Mouse (Mus musculus) embryo, embryonic 10.5 days (tissue): ENCODE measurements around the gene Lmnb2.
A peak's percentile ranks its signal among the peaks of the same experiment; 100 is the strongest.

Experiments
- DNase-seq: peaks from one replicate; pipeline ENCODE4 v3.0.0-alpha.2; 2015; ENCODE audit warnings: low spot score

The Lmnb2 gene

GRCm38 (mm10) chr10:80946684-80947437, 28.8 kb upstream of the Lmnb2 start:
- no peak for DNase-seq

GRCm38 (mm10) chr10:80944231-80944630, 26.2 kb upstream of the Lmnb2 start:
- no peak for DNase-seq

- no peak for DNase-seq
These were observed 25.7 kb upstream of the Lmnb2 start for GRCm38 (mm10) chr10:80943701-80944100.

GRCm38 (mm10) chr10:80942919-80943318, 24.9 kb upstream of the Lmnb2 start:
- DNase-seq = no peak

- no peak for DNase-seq
These were observed 22.9 kb upstream of the Lmnb2 start for GRCm38 (mm10) chr10:80940988-80941347.

GRCm38 (mm10) chr10:80940320-80940987, 22.4 kb upstream of the Lmnb2 start:
- DNase-seq = no peak

- DNase-seq = peak; percentile 84
These were observed 21.6 kb upstream of the Lmnb2 start for GRCm38 (mm10) chr10:80939671-80940070.

- DNase-seq = peak; percentile 72
These were observed 20.9 kb upstream of the Lmnb2 start for GRCm38 (mm10) chr10:80938831-80939550.

- DNase-seq = no peak
These were observed 19.6 kb upstream of the Lmnb2 start for GRCm38 (mm10) chr10:80937646-80938045.

- no peak for DNase-seq
These were observed 18.7 kb upstream of the Lmnb2 start for GRCm38 (mm10) chr10:80936810-80937164.

GRCm38 (mm10) chr10:80936135-80936809, 18.2 kb upstream of the Lmnb2 start:
- DNase-seq = peak; percentile 65

- DNase-seq = peak; percentile 34
These were observed 17.7 kb upstream of the Lmnb2 start for GRCm38 (mm10) chr10:80935698-80936097.

- no peak for DNase-seq
These were observed 17.2 kb upstream of the Lmnb2 start for GRCm38 (mm10) chr10:80935241-80935640.

- no peak for DNase-seq
These were observed 16.3 kb upstream of the Lmnb2 start for GRCm38 (mm10) chr10:80934136-80934985.

GRCm38 (mm10) chr10:80933421-80933979, 15.5 kb upstream of the Lmnb2 start:
- DNase-seq = peak; percentile 50

- no peak for DNase-seq
These were observed 14.8 kb upstream of the Lmnb2 start for GRCm38 (mm10) chr10:80932700-80933420.

GRCm38 (mm10) chr10:80932206-80932605, 14.2 kb upstream of the Lmnb2 start:
- DNase-seq = peak; percentile 40

- DNase-seq = no peak
These were observed 13.7 kb upstream of the Lmnb2 start for GRCm38 (mm10) chr10:80931695-80932094.

GRCm38 (mm10) chr10:80931153-80931671, 13.2 kb upstream of the Lmnb2 start:
- DNase-seq = peak; percentile 31
